Mouse (Mus musculus): ENCODE data around the gene Rnf212. TPM values are rescaled to one million over a fixed set of nuclear protein-coding genes. Genes with fewer than 3 reads are reported as not detected.

Gene Rnf212
- polyA plus RNA-seq, 1 experiment from 2014 or later = 4.0 TPM

GRCm38 (mm10) chr5:108708981-108709731 is 65.6 kb downstream of the Rnf212 start:
- peak overlapping the region; percentile 82 for H3K27ac ChIP-seq
- peak overlapping the region; percentile 49; the same call in 1 of the 2 replicates for H3K9ac ChIP-seq
- no peak overlapping the region for H3K4me3 ChIP-seq
- peaks cover 38% of the 10 kb centered on the region for H3K36me3 ChIP-seq
- H3K4me2 ChIP-seq = peak overlapping the region; percentile 41; the same call in 1 of the 2 replicates
- no peaks in the 10 kb centered on the region for H3K9me3 ChIP-seq (replicated peaks)
- H3K4me1 ChIP-seq = peaks cover 42% of the 10 kb centered on the region
- peaks cover 4% of the 10 kb centered on the region; the same call in 1 of the 2 replicates for H3K27me3 ChIP-seq (replicated peaks)
- peak; percentile 63 for ATAC-seq
- 42% methylated on average over 6 of the region's 6 CpGs for WGBS (ENCODE audit: insufficient replicate concordance)

DNA sequence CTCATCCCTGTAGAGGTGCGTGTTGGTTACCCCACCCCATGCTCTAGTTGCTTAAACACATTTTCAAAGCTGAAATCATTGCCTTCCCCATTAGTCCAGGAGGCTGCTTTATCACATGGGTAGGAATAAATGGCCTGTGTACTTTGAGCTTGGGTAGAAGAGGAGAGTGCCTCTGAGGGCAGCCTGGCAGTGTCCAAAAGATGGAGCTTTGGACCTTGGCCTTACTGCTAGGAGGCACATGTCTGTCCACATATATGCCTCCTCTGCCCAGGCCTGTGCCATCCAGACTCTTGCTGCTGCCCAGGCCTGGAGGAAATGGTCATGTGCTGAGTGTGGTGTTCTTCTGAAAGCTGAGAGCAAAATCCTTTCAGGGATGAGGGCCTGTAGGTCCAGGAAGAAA is 66.4 kb downstream of the Rnf212 start:
- peak overlapping the region; percentile 41 for H3K4me2 ChIP-seq
- peaks cover 49% of the 10 kb centered on the region for H3K4me1 ChIP-seq
- H3K27ac ChIP-seq = peak overlapping the region; percentile 82
- no peak for ATAC-seq
- H3K9ac ChIP-seq = peak overlapping the region; percentile 49
- H3K27me3 ChIP-seq (replicated peaks) = no peaks in the 10 kb centered on the region
- H3K36me3 ChIP-seq = peaks cover 44% of the 10 kb centered on the region
- no peaks in the 10 kb centered on the region for H3K9me3 ChIP-seq (replicated peaks)
- WGBS (ENCODE audit: insufficient replicate concordance) = 81% methylated on average over 1 of the region's 1 CpGs
- no peak overlapping the region for H3K4me3 ChIP-seq

GRCm38 (mm10) chr5:108707758-108708157 is 67.0 kb downstream of the Rnf212 start:
- peak overlapping the region; percentile 41 for H3K4me2 ChIP-seq
- H3K4me1 ChIP-seq = peaks cover 54% of the 10 kb centered on the region
- 23% methylated on average over 2 of the region's 2 CpGs for WGBS (ENCODE audit: insufficient replicate concordance)
- no peaks in the 10 kb centered on the region for H3K27me3 ChIP-seq (replicated peaks)
- peak overlapping the region; percentile 49 for H3K9ac ChIP-seq
- H3K9me3 ChIP-seq (replicated peaks) = no peaks in the 10 kb centered on the region
- H3K36me3 ChIP-seq = peaks cover 49% of the 10 kb centered on the region
- no peak overlapping the region for H3K4me3 ChIP-seq
- H3K27ac ChIP-seq = peak overlapping the region; percentile 82
- ATAC-seq = peak; percentile 81

- ATAC-seq = no peak
- Histone ChIP-seq H3K27ac (peak overlapping the region; percentile 31; the same call in 1 of the 2 replicates), H3K4me1 (peaks cover 75% of the 10 kb centered on the region)
Observed at GRCm38 (mm10) chr5:108703754-108704626, 70.8 kb downstream of the Rnf212 start.

DNA sequence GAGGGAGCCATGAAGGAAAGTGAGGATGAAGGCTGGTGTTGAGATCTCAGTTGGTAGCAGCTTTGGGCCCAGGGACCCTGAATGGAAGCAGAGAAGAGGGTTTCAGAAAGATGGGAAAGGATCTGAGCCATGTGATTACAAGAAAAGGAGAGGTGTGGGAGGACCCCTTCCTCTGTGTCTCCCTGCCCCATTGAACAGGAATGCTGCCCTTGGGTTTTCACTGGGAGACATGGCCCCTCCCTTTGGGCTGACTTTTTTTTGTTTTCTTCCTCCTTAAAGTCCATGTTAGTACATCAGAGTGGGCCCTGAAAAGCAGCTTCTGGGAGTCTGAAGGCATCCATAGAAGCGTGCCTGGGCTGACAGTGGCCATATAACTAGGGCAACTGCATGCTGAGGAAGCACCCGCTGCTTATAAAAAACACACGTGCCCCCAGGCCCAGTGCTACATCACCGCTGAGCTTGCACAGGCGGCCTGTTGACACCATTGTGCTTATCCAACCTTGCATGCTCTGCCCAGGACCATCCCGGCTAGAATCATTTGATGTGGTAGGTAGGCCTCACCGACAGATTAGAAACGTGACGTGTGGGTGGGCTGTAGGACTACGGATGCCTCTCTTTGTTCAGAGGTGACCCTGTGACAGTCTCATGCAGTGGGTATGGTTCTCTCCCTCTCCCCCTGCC is 73.3 kb downstream of the Rnf212 start:
- Histone ChIP-seq H3K4me1 (peaks cover 72% of the 10 kb centered on the region), H3K27ac (no peak overlapping the region), H3K9me3 (replicated peaks) (no peaks in the 10 kb centered on the region), H3K36me3 (peaks cover 34% of the 10 kb centered on the region), H3K4me3 (no peak overlapping the region), H3K4me2 (no peak overlapping the region), H3K9ac (no peak overlapping the region), H3K27me3 (replicated peaks) (no peaks in the 10 kb centered on the region)
- no peak for ATAC-seq
- WGBS (ENCODE audit: insufficient replicate concordance) = 84% methylated on average over 10 of the region's 10 CpGs

More at GRCm38 (mm10) chr5:108703754-108704626, 70.8 kb downstream of the Rnf212 start:
- 0 out of 2 replicates have a peak overlapping the region, but pooled peaks have one; percentile 0 for H3K4me2 ChIP-seq
- H3K9ac ChIP-seq = no peak overlapping the region
- no peaks in the 10 kb centered on the region for H3K9me3 ChIP-seq (replicated peaks)
- peaks cover 49% of the 10 kb centered on the region for H3K36me3 ChIP-seq
- no peaks in the 10 kb centered on the region for H3K27me3 ChIP-seq (replicated peaks)
- WGBS (ENCODE audit: insufficient replicate concordance) = 71% methylated on average over 12 of the region's 12 CpGs
- no peak overlapping the region for H3K4me3 ChIP-seq

DNA sequence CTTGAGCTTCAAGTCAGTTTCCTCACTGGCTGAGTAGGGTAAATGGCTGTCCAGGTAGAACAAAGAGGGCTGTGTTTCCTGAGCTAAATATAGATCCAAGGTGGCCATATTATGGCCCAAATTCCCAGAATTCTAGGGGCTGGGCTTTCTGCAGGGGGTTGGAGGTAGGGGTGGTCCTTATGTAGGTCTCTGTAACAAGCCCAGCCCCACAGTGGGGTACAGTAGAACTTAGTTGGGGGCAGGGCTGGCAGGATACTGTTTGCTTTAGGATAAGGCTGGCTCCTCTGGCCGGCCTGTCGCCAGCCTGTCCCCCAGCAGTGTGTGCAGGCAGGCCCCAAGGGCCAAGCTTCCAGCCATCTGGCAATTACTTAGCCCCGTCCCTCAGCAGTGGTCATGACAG is 74.4 kb downstream of the Rnf212 start:
- 77% methylated on average over 3 of the region's 3 CpGs for WGBS (ENCODE audit: insufficient replicate concordance)
- Histone ChIP-seq H3K9ac (0 out of 2 replicates have a peak overlapping the region, but pooled peaks have one; percentile 20), H3K4me2 (no peak overlapping the region), H3K36me3 (peaks cover 27% of the 10 kb centered on the region), H3K9me3 (replicated peaks) (no peaks in the 10 kb centered on the region), H3K27me3 (replicated peaks) (no peaks in the 10 kb centered on the region), H3K4me1 (peaks cover 81% of the 10 kb centered on the region), H3K4me3 (no peak overlapping the region), H3K27ac (peak overlapping the region; percentile 53; the same call in 1 of the 2 replicates)
- ATAC-seq = peak; percentile 31; the same call in 1 of the 2 replicates

DNA sequence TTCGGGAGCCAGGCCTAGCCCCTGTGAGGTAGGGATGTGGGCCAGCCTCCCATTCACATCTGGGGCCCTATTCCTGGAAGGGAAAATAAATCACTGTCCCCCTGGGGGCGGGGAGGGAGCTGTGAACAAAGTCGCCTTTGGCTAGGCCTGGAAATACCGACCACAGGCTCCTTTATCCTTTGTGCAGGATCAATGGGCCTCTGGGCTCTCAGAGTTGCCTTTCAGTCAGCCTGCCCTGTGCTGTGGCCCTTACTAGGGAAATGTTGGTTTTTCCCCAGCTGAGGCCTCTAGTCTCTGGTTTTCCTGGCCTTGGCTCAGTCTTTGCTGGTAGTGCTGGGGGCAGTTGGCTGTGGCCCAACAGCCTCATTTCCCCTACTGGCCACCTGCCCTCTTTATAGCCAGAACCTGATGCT is 77.4 kb downstream of the Rnf212 start:
- 0 out of 2 replicates have a peak, but pooled peaks cover 4% of the 10 kb centered on the region for H3K36me3 ChIP-seq
- 67% methylated on average over 4 of the region's 4 CpGs for WGBS (ENCODE audit: insufficient replicate concordance)
- no peak overlapping the region for H3K4me3 ChIP-seq
- no peak for ATAC-seq
- H3K27ac ChIP-seq = no peak overlapping the region
- no peak overlapping the region for H3K9ac ChIP-seq
- H3K4me2 ChIP-seq = no peak overlapping the region
- no peaks in the 10 kb centered on the region for H3K9me3 ChIP-seq (replicated peaks)
- H3K4me1 ChIP-seq = peaks cover 87% of the 10 kb centered on the region
- H3K27me3 ChIP-seq (replicated peaks) = peaks cover 10% of the 10 kb centered on the region; the same call in 1 of the 2 replicates

DNA sequence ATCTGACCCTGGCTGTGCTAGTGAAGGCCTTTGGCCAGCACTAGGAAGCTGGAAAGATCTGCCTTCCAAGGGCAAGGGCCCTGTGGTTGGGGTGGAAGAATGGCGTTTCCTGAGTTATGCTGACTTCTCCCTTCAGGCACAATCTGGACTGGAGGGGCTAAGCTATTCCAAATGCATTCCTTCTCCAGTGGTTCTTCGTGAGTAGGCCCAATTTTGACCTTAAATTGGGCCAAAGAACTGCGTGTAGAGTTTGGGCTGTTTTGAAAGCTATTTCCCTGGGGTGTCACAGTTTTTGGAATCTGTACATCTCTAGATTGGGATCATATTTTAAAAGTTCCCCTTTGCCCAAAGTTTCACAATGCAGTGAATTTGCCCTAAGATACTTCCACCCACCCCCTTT is 78.2 kb downstream of the Rnf212 start:
- 68% methylated on average over 3 of the region's 3 CpGs for WGBS (ENCODE audit: insufficient replicate concordance)
- Histone ChIP-seq H3K27me3 (replicated peaks) (peaks cover 10% of the 10 kb centered on the region; the same call in 1 of the 2 replicates), H3K27ac (no peak overlapping the region), H3K36me3 (0 out of 2 replicates have a peak, but pooled peaks cover 4% of the 10 kb centered on the region), H3K4me1 (peaks cover 91% of the 10 kb centered on the region), H3K9me3 (replicated peaks) (no peaks in the 10 kb centered on the region), H3K4me3 (no peak overlapping the region), H3K9ac (no peak overlapping the region), H3K4me2 (no peak overlapping the region)
- no peak for ATAC-seq

DNA sequence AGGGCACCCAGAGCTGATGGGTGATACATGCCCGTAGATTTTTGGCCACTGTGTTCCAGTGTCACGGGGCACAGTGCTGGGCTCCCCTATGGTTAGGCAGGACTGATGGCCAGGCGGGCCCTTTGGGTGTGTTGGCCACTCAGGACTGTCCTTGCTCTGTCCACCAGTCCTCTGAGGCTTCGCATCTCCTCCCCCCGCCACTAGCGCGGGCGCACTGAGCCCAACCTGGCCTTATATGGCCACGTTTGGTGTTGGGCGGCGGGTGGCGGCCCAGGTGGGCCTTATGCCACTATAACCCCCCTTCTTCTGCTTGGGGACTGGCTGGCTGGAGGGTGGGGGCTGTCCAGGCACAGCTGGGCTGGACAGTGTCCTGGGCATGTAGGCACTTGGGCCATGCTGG is 78.9 kb downstream of the Rnf212 start:
- Histone ChIP-seq H3K27me3 (replicated peaks) (peaks cover 10% of the 10 kb centered on the region; the same call in 1 of the 2 replicates), H3K4me1 (peaks cover 87% of the 10 kb centered on the region), H3K9ac (no peak overlapping the region), H3K27ac (0 out of 2 replicates have a peak overlapping the region, but pooled peaks have one; percentile 89), H3K9me3 (replicated peaks) (no peaks in the 10 kb centered on the region), H3K36me3 (0 out of 2 replicates have a peak, but pooled peaks cover 4% of the 10 kb centered on the region), H3K4me3 (peak overlapping the region; percentile 95; the same call in 1 of the 2 replicates), H3K4me2 (peak overlapping the region; percentile 99)
- 90% methylated on average over 12 of the region's 12 CpGs for WGBS (ENCODE audit: insufficient replicate concordance)
- no peak for ATAC-seq

GRCm38 (mm10) chr5:108694352-108695261 is 80.2 kb downstream of the Rnf212 start:
- peak; percentile 57 for ATAC-seq
- peak overlapping the region; percentile 95 for H3K4me3 ChIP-seq
- 0 out of 2 replicates have a peak, but pooled peaks cover 4% of the 10 kb centered on the region for H3K36me3 ChIP-seq
- H3K27me3 ChIP-seq (replicated peaks) = peaks cover 10% of the 10 kb centered on the region; the same call in 1 of the 2 replicates
- H3K4me1 ChIP-seq = peaks cover 75% of the 10 kb centered on the region
- under 1% methylated on average over 72 of the region's 99 CpGs for WGBS (ENCODE audit: insufficient replicate concordance)
- peak overlapping the region; percentile 89 for H3K27ac ChIP-seq
- peak overlapping the region; percentile 92 for H3K9ac ChIP-seq
- H3K4me2 ChIP-seq = peak overlapping the region; percentile 99
- H3K9me3 ChIP-seq (replicated peaks) = no peaks in the 10 kb centered on the region

All from liver, embryonic 12.5 days (tissue).